Comparison of ENCODE assay signal across 8 mouse cellular contexts in the genomic region with DNA sequence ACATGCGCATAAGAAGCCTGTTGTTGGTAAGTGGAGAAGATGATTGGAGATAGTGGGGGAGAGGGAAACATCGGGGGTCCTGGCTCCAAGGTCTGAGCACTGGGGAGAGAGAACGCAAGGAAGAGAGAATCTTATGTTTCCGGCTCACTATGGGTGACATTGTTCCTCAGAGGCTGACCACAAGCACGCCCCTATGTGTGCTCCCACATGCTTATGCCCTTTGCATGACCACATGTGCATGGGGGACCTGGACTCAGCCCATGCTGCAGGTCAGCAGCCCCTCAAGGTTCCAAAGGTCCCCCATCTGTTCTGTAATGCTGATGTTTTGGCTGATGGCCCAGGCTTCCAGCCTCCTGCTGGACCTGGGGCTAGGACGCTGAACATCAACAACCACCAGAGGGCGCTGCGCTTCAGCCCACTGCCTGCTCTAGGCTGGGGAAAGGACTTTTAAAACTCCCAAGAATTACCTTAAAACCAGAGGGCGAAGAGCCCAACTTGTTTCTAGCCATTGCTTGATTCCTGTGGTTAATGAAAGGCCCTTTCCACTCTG.
DNase-seq lines count a peak whose midpoint lies in the region; ATAC-seq lines count a peak whose summit lies in the region.

No protein-coding gene starts in this region.

- H3K4me2 ChIP-seq in heart, embryonic 12.5 days: no peak overlapping the region
- H3K4me2 ChIP-seq in midbrain, embryonic 16.5 days (ENCODE audit: low read length): no peak overlapping the region
- H3K4me2 ChIP-seq in stomach, embryonic 16.5 days (ENCODE audit: low read depth, low read length): no peak overlapping the region

- H3K36me3 ChIP-seq in heart, embryonic 12.5 days: no peaks in the 10 kb centered on the region
- no peaks in the 10 kb centered on the region for H3K36me3 ChIP-seq in midbrain, embryonic 16.5 days (ENCODE audit: control insufficient read depth, insufficient read depth, low read length)
- no peaks in the 10 kb centered on the region for H3K36me3 ChIP-seq in stomach, embryonic 16.5 days (ENCODE audit: control insufficient read depth, insufficient read depth, low read length)

- H3K9ac ChIP-seq in heart, embryonic 12.5 days: no peak overlapping the region
- no peak overlapping the region for H3K9ac ChIP-seq in midbrain, embryonic 16.5 days (ENCODE audit: low read depth, low read length)
- H3K9ac ChIP-seq in stomach, embryonic 16.5 days (ENCODE audit: low read length): no peak overlapping the region

- H3K27me3 ChIP-seq in heart, embryonic 12.5 days (replicated peaks): no peaks in the 10 kb centered on the region
- H3K27me3 ChIP-seq in midbrain, embryonic 16.5 days (ENCODE audit: control insufficient read depth, insufficient read depth, low read depth, low read length): no peaks in the 10 kb centered on the region
- H3K27me3 ChIP-seq in stomach, embryonic 16.5 days (ENCODE audit: control insufficient read depth, insufficient read depth, low read length): no peaks in the 10 kb centered on the region

- no peaks in the 10 kb centered on the region for H3K4me1 ChIP-seq in heart, embryonic 12.5 days (replicated peaks)
- H3K4me1 ChIP-seq in midbrain, embryonic 16.5 days (ENCODE audit: control insufficient read depth, insufficient read depth, low read length): no peaks in the 10 kb centered on the region
- no peaks in the 10 kb centered on the region; the same call in 1 of the 2 replicates for H3K4me1 ChIP-seq in stomach, embryonic 16.5 days (ENCODE audit: control insufficient read depth, insufficient read depth, low read length)

- 52% methylated on average over 9 of the region's 9 CpGs for WGBS in heart, embryonic 12.5 days
- 52% methylated on average over 9 of the region's 9 CpGs for WGBS in midbrain, embryonic 16.5 days
- WGBS in stomach, embryonic 16.5 days: 49% methylated on average over 9 of the region's 9 CpGs

- peaks cover under 1% of the 10 kb centered on the region for H3K9me3 ChIP-seq in heart, embryonic 12.5 days (replicated peaks)
- no peaks in the 10 kb centered on the region for H3K9me3 ChIP-seq in midbrain, embryonic 16.5 days (replicated peaks; ENCODE audit: control insufficient read depth, low read length, poor library complexity, severe bottlenecking)
- H3K9me3 ChIP-seq in stomach, embryonic 16.5 days (replicated peaks; ENCODE audit: control insufficient read depth, low read length): no peaks in the 10 kb centered on the region

- H3K27ac ChIP-seq in heart, embryonic 12.5 days (ENCODE audit: poor library complexity, severe bottlenecking): no peak overlapping the region
- H3K27ac ChIP-seq in midbrain, embryonic 16.5 days (ENCODE audit: low read length): no peak overlapping the region
- H3K27ac ChIP-seq in stomach, embryonic 16.5 days (ENCODE audit: low read length): no peak overlapping the region

- intact Hi-C loops in left cerebral cortex, postnatal 4 days (cut with DNase I): no loop called here

- no peak overlapping the region for H3K4me3 ChIP-seq in heart, embryonic 12.5 days
- H3K4me3 ChIP-seq in midbrain, embryonic 16.5 days (ENCODE audit: low read depth, low read length): no peak overlapping the region
- H3K4me3 ChIP-seq in stomach, embryonic 16.5 days (replicated peaks; ENCODE audit: low read length): no peak overlapping the region

- DNase-seq in heart, adult 11 months: peak; percentile 92
- DNase-seq in cerebellum, adult 9-11 months: peak; percentile 25
- DNase-seq in frontal cortex, postnatal 10 days (ENCODE audit: low spot score in 2 of 2): peak; percentile 34 to 72
- peak; percentile 7 for DNase-seq in induced T-regulatory cell, adult 2 months (ENCODE audit: low read depth)
- peak; percentile 81 for DNase-seq in left cerebral cortex, postnatal 4 days

- ATAC-seq in heart, embryonic 12.5 days (ENCODE audit: insufficient number of reproducible peaks, low FRiP score): no peak
- ATAC-seq in midbrain, embryonic 16.5 days: peak; percentile 60; the same call in 1 of the 2 replicates
- peak; percentile 74; the same call in 1 of the 2 replicates for ATAC-seq in stomach, embryonic 16.5 days (ENCODE audit: insufficient read depth, low FRiP score)

Comparison
In these comparisons a context has a peak if more than half of its experiments do, and no peak if none do; other contexts are left out.
1. DNase-seq: peak in every context shown above with its lines; median percentile 92 in heart, adult 11 months; 81 in left cerebral cortex, postnatal 4 days; 53 in frontal cortex, postnatal 10 days; 25 in cerebellum, adult 9-11 months; 7 in induced T-regulatory cell, adult 2 months.